7 mouse cellular contexts compared by ENCODE assay signal in the genomic region with DNA sequence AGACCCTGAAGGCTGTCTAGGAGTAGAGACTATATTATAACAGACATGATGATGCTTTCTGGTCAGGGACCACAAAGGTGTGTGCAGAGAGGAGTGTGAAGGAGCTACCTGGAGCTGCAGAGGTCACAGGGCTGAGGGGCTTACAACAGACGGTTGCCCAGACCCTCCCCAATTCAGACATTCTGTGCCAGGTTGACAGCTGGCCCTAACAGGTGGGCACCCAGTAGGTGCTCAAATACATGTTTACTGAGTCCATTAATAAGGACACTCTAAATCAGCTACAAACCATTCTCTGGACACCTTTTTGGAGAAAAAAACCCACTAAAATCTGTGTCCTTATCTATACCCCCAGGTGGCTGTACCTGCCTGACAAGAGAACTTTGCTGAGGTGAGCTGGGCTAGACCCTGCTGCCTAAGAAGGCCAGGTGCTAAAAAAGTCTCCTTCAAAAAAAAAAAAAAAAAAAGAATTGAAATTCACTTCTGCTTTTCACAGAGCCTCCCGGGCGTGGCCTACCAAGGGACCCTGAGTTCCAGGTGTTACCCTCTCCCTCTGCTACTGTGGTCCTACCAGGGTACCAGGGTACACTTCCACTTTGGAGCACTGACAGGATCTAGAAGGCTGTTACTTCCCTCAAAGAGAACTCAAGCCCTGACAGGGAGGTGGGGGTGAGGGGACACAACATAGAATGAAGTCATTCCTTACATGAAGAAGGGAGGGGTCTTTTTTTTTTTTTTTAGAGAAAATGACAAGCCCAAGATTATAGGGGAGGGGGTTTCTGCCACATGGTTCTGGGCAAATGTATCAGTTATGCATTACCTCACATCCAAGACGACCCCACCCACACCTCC. TPM values are rescaled to one million over a fixed set of nuclear protein-coding genes. Genes with fewer than 3 reads are reported as not detected.
DNase-seq lines count a peak whose midpoint lies in the region; ATAC-seq and TF ChIP-seq lines count a peak whose summit lies in the region.

No protein-coding gene starts in this region.

- no peaks in the 10 kb centered on the region for H3K36me3 ChIP-seq in lung, postnatal 0 days (ENCODE audit: insufficient read depth, low read length)
- no peaks in the 10 kb centered on the region for H3K36me3 ChIP-seq in forebrain, embryonic 11.5 days (ENCODE audit: control insufficient read depth, insufficient read depth, low read length)
- no peaks in the 10 kb centered on the region for H3K36me3 ChIP-seq in liver, embryonic 12.5 days
- H3K36me3 ChIP-seq in stomach, embryonic 14.5 days (ENCODE audit: control insufficient read depth, insufficient read depth, low read length): no peaks in the 10 kb centered on the region

- H3K9me3 ChIP-seq in lung, postnatal 0 days (ENCODE audit: low read length): no peaks in the 10 kb centered on the region
- H3K9me3 ChIP-seq in forebrain, embryonic 11.5 days (ENCODE audit: control insufficient read depth, low read length): no peaks in the 10 kb centered on the region
- no peaks in the 10 kb centered on the region for H3K9me3 ChIP-seq in liver, embryonic 12.5 days (replicated peaks)
- H3K9me3 ChIP-seq in stomach, embryonic 14.5 days (ENCODE audit: control insufficient read depth, low read depth, low read length): no peaks in the 10 kb centered on the region

- peaks cover 10% of the 10 kb centered on the region; the same call in 1 of the 2 replicates for H3K4me1 ChIP-seq in lung, postnatal 0 days (ENCODE audit: insufficient read depth, low read depth, low read length)
- peaks cover 4% of the 10 kb centered on the region; the same call in 1 of the 2 replicates for H3K4me1 ChIP-seq in forebrain, embryonic 11.5 days (replicated peaks; ENCODE audit: control insufficient read depth, insufficient read depth, low read length)
- H3K4me1 ChIP-seq in liver, embryonic 12.5 days: peaks cover 27% of the 10 kb centered on the region
- H3K4me1 ChIP-seq in stomach, embryonic 14.5 days (ENCODE audit: control insufficient read depth, insufficient read depth, low read length): peaks cover 13% of the 10 kb centered on the region; the same call in 1 of the 2 replicates

- no peak for ATAC-seq in lung, postnatal 0 days
- no peak for ATAC-seq in forebrain, embryonic 11.5 days (replicated peaks; ENCODE audit: low FRiP score)
- no peak for ATAC-seq in liver, embryonic 12.5 days
- no peak for ATAC-seq in stomach, embryonic 14.5 days (ENCODE audit: insufficient number of reproducible peaks, insufficient read depth, low FRiP score, low read depth)

- H3K27me3 ChIP-seq in lung, postnatal 0 days (replicated peaks; ENCODE audit: insufficient read depth, low read length): no peaks in the 10 kb centered on the region
- H3K27me3 ChIP-seq in forebrain, embryonic 11.5 days (ENCODE audit: control insufficient read depth, insufficient read depth, low read length): no peaks in the 10 kb centered on the region
- peaks cover 39% of the 10 kb centered on the region for H3K27me3 ChIP-seq in liver, embryonic 12.5 days (replicated peaks)
- H3K27me3 ChIP-seq in stomach, embryonic 14.5 days (ENCODE audit: control insufficient read depth, insufficient read depth, low read length): no peaks in the 10 kb centered on the region

- peak overlapping the region; percentile 64 for H3K4me3 ChIP-seq in lung, postnatal 0 days (ENCODE audit: low read depth, low read length)
- H3K4me3 ChIP-seq in forebrain, embryonic 11.5 days (ENCODE audit: low read depth, low read length): peak overlapping the region; percentile 88
- peak overlapping the region; percentile 67 for H3K4me3 ChIP-seq in liver, embryonic 12.5 days
- peak overlapping the region; percentile 74 for H3K4me3 ChIP-seq in stomach, embryonic 14.5 days (ENCODE audit: low read depth, low read length)

- DNase-seq in lung, postnatal 0 days (ENCODE audit: low spot score): peak; percentile 15
- DNase-seq in lung, postnatal 14 days: no peak
- DNase-seq in forebrain, embryonic 11.5 days (ENCODE audit: low spot score): no peak
- no peak for DNase-seq in layer of hippocampus, adult 11-12 months (ENCODE audit: low spot score)
- DNase-seq in kidney, postnatal 25 days: no peak

- no peak for TF ChIP-seq CTCF in lung, postnatal 0 days (IDR thresholded peaks at IDR 0.05)

- WGBS in lung, postnatal 0 days: 71% methylated on average over 4 of the region's 4 CpGs
- 68% methylated on average over 4 of the region's 4 CpGs for WGBS in forebrain, embryonic 11.5 days
- 43% methylated on average over 4 of the region's 4 CpGs for WGBS in liver, embryonic 12.5 days (ENCODE audit: insufficient replicate concordance)
- WGBS in stomach, embryonic 14.5 days: 59% methylated on average over 4 of the region's 4 CpGs

- no peak for TF ChIP-seq EP300 in lung, postnatal 0 days (IDR thresholded peaks at IDR 0.05)

- H3K4me2 ChIP-seq in lung, postnatal 0 days (replicated peaks; ENCODE audit: low read depth, low read length): peak overlapping the region; percentile 84
- peak overlapping the region; percentile 78 for H3K4me2 ChIP-seq in forebrain, embryonic 11.5 days (ENCODE audit: low read depth, low read length, severe bottlenecking)
- peak overlapping the region; percentile 95 for H3K4me2 ChIP-seq in liver, embryonic 12.5 days
- peak overlapping the region; percentile 85 for H3K4me2 ChIP-seq in stomach, embryonic 14.5 days (replicated peaks; ENCODE audit: low read depth, low read length)

- peak overlapping the region; percentile 70 for H3K9ac ChIP-seq in lung, postnatal 0 days (replicated peaks; ENCODE audit: low read depth)
- peak overlapping the region; percentile 87 for H3K9ac ChIP-seq in forebrain, embryonic 11.5 days (ENCODE audit: low read length)
- H3K9ac ChIP-seq in liver, embryonic 12.5 days: no peak overlapping the region; the same call in 1 of the 2 replicates
- peak overlapping the region; percentile 88; the same call in 1 of the 2 replicates for H3K9ac ChIP-seq in stomach, embryonic 14.5 days (replicated peaks; ENCODE audit: low read depth, low read length)

- no peak overlapping the region for H3K27ac ChIP-seq in lung, postnatal 0 days (ENCODE audit: low read length)
- no peak overlapping the region for H3K27ac ChIP-seq in forebrain, embryonic 11.5 days (ENCODE audit: low read depth, low read length)
- H3K27ac ChIP-seq in liver, embryonic 12.5 days: no peak overlapping the region
- H3K27ac ChIP-seq in stomach, embryonic 14.5 days (ENCODE audit: low read length): no peak overlapping the region

RNA-seq across cellular contexts. Expression of gene 5031439G07Rik, which starts 2.0 kb away (rescaled TPM):
- polyA plus RNA-seq in lung, postnatal 0 days (2015; fragmentation: Nextera tagmentation; extraction: Ambion mirVana): 4.3 and 4.6 TPM in 2 replicates
- 16.2 and 28.6 TPM in 2 replicates for polyA plus RNA-seq in forebrain, embryonic 11.5 days (2014; fragmentation: Nextera tagmentation; extraction: Ambion mirVana)
- polyA plus RNA-seq in liver, embryonic 12.5 days (2016; fragmentation: Nextera tagmentation; extraction: Ambion mirVana): 3.6 and 4.9 TPM in 2 replicates
- 8.8 and 9.4 TPM in 2 replicates for polyA plus RNA-seq in stomach, embryonic 14.5 days (2014; fragmentation: Nextera tagmentation; extraction: Ambion mirVana)

RNA-seq across cellular contexts. Expression of gene Upk3a, which starts 30.5 kb away (rescaled TPM):
- polyA plus RNA-seq in lung, postnatal 0 days (2015; fragmentation: Nextera tagmentation; extraction: Ambion mirVana): 33.6 and 41.0 TPM in 2 replicates
- not detected in 2 replicates for polyA plus RNA-seq in forebrain, embryonic 11.5 days (2014; fragmentation: Nextera tagmentation; extraction: Ambion mirVana)
- polyA plus RNA-seq in liver, embryonic 12.5 days (2016; fragmentation: Nextera tagmentation; extraction: Ambion mirVana): not detected in 2 replicates
- polyA plus RNA-seq in stomach, embryonic 14.5 days (2014; fragmentation: Nextera tagmentation; extraction: Ambion mirVana): 11.5 TPM in 2 replicates

RNA-seq across cellular contexts. Expression of gene Fam118a, which starts 42.4 kb away (rescaled TPM):
- polyA plus RNA-seq in lung, postnatal 0 days (2015; fragmentation: Nextera tagmentation; extraction: Ambion mirVana): 18.2 and 18.9 TPM in 2 replicates
- 25.3 and 27.4 TPM in 2 replicates for polyA plus RNA-seq in forebrain, embryonic 11.5 days (2014; fragmentation: Nextera tagmentation; extraction: Ambion mirVana)
- polyA plus RNA-seq in liver, embryonic 12.5 days (2016; fragmentation: Nextera tagmentation; extraction: Ambion mirVana): 11.2 and 11.4 TPM in 2 replicates
- 30.7 and 31.8 TPM in 2 replicates for polyA plus RNA-seq in stomach, embryonic 14.5 days (2014; fragmentation: Nextera tagmentation; extraction: Ambion mirVana)

Comparison
In these comparisons a context has a peak if more than half of its experiments do, and no peak if none do; other contexts are left out.
1. RNA of gene Upk3a, which starts 30.5 kb away (polyA plus RNA-seq): 33.6 to 41.0 TPM in lung, postnatal 0 days and 11.5 TPM in stomach, embryonic 14.5 days; not detected in liver, embryonic 12.5 days and not detected in forebrain, embryonic 11.5 days; every median in the first group is over 10 times any median in the second.
2. Peak in every context shown above with its lines, with median percentiles within 50 percentile points of each other: H3K4me2 ChIP-seq and H3K4me3 ChIP-seq.